Mouse (Mus musculus) liver (tissue): ENCODE measurements around the gene Palld.

Source experiments
- DNase-seq: peaks from one replicate; pipeline ENCODE4 v3.0.0-alpha.2; 2020; ENCODE audit warnings: mixed read lengths

Gene Palld

DNA sequence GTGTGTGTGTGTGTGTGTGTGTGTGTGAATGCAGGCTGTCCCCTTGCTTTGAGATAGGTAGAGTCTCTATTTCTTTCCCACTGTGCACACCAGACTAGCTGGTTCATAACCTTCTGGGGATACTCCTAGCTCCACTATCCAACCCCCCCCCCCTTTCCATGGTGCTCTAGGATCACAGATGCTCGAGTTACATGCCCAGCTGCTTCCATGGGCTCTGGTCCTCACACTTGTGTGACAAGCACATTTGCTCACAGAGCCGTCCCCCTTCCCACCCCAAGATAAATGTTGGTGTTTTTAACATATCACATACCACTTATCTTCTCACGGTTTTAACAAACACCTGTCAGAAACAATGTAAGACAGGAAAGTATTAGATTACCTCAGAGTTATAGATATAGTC, 131.2 kb downstream of the Palld start:
- no peak for DNase-seq

DNA sequence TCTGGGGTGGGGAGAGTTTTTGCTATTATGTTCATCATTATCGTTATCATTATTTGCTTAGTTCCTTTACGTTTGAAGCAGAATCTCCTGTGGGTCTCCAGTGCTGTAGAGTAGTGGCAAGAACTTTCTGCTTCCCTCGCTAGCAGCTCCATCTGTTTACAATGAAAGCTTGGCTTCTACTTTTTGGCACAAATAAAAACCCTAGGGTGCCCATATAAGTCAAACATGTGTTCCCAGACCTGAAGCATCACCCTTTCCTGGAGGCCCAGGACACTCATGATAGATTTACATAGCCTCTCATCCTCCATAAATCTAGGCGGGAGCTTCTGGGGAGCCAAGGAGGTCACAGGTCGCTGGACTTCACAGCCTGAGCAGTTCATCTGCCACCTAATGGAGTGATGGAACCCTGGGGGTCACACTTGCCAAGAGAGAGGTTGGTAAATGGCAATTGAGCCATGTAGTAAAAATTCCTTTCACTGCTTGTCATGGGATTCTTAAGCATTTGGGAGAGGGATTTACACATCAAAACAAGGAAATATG, 133.1 kb downstream of the Palld start:
- DNase-seq: no peak

DNA sequence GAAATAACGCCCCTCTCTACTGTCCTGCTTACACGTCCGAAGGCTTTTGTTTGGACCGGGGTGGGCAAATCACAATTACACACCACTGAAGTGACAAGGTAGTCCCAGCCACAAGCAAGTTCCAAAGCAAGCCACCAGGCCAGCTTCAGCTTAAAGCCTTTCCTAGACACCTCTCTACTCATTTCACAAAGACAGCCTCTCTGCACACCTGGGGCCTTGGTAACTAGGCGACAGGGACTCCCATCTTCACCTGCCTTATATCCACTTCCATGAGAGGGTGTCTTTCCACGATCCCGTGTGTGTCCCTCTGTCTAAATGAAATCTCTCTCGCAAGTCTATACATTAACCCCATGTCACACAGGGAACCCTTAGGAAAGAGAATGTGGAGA, 142.3 kb downstream of the Palld start:
- DNase-seq: no peak

DNA sequence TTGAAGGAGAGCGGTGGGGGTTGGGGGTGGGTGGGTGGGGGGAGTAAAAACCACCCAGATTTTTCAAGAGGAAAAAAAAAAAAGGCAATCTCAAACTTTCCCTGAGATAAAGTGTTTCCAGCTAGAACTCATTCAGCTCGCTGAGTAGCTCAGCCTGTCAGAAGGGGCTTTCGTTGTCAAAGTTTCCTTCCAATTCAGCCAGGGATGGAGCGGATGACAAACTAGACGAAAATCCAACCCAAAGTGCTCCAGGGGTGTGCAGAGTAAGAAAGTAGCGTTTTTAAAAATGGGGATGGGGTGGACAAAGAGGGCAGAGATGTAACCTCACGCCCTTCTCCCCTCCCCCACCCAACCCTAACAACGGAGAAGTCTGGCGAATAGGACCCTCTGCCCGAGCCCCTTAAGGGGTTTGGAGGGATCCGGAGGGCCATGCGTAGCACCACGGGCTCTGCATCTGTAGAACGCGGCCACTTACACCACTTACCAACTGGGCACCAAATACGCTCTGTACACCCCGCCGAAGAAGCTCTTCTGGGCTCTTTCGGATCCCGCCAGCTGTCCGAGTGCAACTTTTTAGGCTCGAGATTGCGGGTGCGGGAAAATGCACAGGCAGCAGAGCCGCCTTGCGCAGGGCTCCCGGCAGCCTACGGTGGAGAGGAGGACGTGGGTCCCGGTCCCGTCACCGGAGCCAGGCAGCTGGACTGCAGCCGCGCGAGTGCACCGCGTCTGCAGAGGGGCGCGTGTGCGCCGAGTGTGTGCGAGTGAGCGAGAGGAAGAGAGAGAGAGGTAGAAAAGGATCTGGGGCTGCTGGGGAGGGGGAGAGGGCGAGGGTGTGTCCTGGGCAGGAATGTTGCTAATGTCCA, 142.9 kb downstream of the Palld start:
- peak; percentile 32 for DNase-seq

DNA sequence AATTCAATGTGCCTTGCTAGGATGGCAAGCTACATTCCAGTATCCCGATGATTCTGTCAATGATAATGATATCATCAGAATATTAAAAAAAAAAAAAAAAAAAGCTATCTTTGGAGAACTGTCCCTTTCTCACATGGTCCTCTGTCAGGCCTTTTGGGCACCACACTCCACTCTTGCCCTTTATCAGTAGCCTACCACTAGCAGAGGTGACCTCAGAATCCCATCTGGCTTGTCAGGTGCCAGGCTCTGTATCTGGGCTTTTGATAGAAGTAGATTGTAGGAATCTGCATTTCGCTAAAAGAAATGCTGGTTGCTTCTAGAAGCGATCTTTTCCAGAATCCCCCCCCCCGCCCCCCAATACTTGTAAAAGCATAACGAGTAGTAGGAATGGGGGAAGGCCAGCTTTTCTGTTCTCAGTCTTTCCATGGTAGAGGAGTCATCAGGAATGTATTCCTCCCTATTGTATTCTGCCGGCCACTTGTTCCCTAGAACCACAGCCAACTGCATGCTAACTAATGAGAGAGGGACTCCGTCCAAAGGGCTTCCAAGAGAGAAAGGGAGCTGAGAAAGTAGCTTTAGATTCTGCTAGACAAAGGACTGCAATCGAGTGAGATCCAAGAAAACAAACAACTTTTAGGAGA, 143.7 kb downstream of the Palld start:
- no peak for DNase-seq

DNA sequence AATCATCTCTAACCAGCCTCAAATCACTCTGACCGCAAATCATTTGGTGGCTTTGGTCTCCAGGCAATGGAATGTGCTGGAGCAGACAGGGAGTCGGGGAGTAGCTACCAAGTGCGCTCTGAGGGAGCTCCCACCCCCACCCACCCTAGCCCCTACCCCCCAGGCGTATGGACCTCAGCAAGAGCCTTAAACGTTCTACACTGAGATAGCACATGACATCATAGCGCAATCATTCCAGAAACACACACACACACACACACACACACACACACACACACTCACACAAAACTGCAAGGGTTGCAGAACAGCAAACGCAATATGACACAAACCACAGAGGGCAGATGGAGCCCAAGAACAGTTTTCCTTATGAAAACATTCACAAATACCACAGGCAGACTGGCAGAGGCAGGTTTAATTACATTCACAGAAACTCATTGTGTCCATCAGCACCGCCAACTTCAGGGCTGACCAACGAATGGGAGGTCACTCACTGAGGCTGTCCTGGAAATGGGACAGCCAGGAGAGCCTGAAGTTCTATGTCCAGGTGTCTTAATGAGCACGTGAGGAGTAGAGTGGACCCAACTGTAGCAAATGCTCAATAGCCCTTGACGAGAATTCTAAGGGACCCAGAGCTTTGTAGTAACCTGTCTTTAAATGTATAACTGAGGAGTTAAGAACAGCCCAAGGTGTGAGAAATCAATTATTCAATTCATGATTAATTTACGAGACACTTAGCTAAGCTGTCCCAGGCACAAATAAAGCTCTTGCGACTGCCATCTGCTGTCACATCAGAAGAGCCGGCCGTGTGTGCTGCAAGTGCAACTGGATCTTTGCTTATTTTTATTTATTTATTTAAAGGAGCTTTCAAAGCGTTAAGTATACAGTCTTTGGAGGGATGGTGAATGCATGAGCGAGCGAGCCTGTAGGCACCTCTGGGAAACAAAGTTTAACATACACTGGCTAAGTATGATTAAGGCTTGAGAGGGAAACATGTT, 145.2 kb downstream of the Palld start:
- no peak for DNase-seq

DNA sequence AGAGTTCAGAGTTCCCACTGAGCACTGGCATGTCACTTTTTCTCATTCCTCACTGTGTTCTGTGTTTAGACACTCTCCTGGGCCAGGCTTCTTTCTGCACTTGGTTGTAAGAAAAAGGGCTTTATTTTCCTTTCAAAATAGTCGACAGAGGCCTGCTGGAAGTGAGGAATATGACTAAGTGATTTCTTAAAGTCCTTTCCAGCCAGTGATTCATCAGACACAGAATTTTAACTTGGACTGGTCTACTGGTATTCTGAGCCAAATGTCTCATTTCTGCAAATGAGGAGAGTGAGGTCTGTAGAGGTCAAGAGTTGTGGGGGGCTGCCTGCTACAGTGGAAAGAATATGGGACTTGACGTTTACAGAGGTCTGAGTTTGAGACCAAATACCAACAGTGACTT, 147.3 kb downstream of the Palld start:
- DNase-seq: no peak

DNA sequence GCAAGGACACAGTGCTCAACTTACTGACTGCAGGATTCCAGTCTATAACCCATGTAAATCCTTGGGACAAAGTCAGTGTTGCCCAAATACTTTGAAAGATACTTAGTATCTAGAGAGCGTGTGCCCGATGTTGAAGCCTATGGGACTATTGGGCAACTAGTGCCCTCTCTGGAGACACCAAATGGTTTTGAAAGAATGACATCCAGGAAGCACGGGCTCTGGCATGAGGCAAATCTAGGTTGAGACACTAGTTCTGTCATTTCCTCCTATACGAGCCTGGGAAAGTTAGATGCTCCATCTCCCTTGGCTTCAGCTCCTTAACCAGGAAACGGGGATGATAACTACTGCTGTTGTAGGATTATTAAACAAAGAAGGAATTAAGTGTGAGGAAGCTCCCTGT, 155.4 kb downstream of the Palld start:
- no peak for DNase-seq

DNA sequence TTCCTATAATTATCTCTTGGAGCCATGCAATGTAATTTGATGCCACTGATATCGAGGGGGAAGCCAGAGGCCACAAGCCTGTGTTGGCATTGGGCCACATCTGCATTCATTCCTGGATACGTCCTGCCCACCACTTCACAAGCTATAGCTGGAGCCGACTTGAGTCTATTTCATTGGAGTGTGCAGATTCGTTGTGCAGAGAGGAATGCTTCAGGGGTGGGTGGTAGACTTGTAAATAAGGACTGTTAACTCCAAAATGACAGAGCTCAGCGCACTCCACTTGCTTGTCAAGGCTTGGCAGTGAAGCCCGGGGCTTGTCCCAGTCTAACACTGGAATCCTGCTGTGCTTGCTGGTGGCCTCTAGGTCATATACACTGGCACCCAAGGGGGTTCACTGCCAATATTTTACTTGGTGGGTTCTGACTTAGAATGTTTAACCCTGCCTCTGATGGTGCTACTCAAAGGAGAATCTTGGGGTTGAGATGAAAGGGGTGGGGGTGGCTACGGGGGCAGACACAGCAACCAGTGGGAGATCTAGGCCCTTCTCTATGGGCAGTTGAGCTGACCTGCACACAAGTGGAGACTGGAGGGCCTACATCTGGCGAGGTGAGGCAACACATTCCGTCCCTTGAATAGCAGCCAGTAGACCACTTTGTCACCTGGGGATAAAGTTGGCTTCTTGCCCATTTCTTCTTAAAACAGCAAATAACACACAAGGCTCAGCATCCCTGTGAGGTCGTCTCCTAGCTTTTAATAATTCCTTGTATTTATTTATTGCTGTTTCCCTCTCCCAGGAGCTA, 157.1 kb downstream of the Palld start:
- DNase-seq: peak; percentile 7

DNA sequence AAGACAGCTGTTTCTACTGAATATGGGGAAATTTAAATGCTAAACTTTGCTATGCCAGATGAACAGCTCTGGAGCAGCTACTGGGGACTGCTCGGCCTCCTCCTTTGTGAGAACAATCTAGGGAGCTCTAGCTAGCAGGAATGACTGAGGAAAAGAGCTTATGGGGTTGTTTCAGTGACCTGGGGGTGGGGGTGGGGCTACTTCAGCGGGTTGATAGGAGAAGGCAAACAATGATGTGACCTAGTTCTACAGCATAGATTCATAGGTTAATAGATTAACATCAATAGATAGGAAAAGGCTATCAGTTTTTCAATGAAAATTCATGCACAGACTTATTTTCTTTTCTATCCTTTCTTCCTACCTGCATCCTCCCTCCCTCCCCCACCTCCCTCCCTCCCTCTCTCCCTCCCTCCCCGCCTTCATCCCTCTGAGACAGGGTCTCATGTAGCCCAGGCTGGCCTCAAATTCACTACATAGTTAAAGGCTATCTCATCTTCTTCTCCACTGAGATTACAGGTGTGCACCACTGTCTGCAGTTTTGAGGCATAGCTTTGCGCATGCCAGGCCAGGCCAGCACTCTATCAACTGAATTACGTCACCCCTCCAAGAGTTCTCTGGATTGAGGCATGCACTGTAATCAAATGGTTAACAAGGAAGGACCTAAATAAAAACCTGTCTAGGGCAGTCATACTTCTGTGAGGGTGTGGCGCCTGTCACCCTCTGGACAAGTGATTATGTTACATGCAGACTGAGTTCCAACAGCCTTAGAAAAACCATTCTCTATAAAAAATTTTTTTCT, 158.5 kb downstream of the Palld start:
- DNase-seq: no peak

DNA sequence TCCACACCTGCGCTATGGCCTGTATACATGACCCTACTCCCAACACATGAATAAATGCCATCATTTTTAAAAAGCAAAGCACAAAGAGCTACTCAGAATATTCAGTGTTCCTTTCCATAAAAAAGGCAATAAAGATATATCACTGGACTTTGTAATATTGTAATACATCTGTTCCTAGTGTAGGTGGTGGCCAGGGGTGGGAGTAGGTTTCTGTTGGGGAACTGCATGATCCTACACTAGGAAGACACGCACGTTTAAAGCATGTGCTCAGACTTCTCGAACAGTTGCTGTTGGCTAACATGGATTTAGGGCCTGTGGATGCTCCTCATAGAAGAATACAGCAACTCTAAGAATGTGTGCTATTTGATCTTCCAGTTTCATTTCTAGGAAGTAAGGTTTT, 165.0 kb downstream of the Palld start:
- no peak for DNase-seq

DNA sequence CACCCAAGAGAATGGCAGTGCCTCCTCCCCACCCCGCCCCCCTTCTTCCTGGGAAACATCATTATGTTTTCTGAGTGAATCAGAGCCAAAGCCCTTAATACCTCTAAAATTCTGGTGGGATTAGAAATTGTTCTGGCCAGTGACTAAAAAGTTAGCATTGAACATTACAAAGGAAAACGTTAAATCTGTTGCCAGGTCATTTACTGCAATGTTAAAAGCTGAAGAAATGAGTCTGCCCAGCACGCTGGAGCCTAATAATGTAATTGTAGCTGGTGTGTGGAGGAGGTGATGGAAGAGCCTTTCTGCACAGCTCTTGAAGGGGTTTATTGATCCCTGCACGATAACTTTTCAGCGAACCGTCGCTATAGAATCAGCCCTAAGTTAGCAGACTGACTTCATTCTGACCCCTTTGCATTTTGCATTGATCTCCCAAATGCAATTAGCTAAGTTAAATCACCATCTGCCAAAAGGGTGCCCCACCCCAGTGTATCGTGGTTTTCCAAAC, 165.7 kb downstream of the Palld start:
- DNase-seq: no peak

DNA sequence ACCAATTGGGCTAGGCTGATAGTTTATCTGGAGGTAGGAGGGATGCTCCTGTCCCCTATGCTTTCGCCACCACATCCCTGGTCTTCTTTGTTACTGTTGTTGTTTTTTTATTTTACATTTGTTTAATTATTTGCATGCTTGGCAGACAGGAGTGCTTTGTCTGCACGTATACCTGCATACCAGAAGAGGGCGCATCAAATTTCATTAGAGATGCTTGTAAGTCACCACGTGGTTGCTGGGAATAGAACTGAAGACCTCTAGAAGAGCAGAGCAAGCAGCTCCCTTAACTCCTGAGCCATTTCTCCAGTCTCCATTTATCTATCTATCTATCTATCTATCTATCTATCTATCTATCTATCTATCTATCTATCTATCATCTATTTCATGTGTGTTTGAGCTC, 166.4 kb downstream of the Palld start:
- DNase-seq: no peak

DNA sequence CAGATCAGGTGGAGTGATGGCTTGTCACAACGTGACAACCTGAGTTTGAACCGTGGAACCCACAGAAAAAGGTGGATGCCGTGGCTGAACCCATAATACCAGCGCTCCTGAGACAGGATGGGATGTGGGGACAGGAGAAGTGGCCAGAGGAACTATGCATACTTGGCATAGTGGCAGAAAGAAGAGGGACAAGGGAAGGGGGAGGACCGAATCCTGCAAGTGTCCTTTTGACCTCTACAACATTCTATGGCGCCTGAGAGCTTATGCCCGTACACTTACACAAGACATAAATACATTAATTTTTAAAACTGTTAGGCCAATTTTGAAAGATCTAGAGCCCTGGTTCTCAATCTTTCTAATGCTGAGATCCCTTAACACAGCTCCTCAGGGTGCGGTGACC, 168.3 kb downstream of the Palld start:
- DNase-seq: no peak

DNA sequence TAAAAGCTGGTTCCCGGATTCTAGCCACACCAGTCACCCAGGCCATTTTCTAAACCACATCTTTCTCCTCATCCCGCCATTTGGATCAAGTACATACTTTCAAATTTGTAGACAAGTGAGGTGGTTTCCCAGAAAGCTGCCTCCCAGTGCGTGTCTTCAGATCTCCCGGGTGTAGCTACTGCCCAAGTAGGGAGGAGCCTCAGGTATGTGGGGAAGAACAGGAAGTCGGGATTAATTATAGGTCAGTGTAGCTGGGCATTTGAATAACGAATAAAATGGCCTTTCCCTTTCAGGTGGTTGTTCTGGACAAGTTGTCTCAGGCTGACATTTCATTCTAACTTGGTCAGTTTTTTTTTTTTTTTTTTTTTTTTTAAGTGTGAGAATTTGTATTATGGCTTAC, 170.3 kb downstream of the Palld start:
- DNase-seq: no peak

DNA sequence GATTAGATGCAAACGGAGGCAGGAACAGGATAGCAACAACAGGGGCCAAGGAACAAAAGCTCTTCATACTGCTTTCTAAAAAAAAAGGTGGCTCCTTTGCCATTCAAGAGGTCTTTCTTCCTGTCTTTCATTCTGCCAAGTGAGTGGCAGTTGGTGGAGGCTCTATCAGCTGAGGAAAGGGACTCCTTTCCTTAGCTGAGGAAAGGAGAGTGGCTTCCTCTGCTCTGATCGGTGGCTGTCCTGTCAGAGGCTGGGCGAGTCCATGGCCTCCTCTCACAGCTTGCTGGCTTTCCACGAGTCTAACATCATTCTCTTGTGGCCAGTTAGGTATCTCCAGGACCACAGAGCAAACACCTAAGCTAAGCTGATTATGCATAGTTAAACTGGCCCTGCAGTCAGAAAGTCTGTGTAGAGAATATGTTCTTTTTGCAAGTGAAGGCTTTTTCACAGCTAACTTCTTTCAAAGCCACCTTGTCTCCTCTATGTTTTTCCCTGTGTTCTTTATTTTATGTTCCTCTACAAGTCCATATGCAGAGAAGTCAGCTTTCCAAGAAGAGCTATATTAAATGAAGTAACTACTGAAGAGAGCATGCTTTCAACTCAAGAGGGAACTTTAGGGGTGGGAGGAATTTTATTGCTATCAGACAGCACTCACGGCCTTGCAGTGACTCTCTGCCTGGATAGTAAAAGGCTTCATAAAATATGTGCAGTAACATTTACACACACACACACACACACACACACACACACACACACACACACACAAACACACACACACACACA, 171.0 kb downstream of the Palld start:
- no peak for DNase-seq

DNA sequence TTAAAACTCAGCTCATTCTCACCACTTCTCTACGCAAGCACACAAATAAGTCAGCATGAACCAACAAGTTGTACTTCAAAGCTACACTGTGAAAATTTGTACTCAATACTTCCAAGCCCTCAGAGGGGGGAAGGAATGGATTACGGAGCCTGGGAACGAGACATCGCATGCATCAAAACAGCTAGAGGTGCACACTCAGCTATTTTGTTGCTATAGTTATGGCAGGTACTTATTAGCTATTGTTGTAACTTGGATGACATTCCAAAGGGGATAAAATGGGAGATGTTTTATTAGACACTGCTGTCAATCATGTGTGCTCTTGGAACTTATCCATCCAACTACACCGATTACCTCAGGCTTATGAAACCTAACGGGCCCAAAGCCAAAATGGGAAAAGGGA, 171.8 kb downstream of the Palld start:
- no peak for DNase-seq

DNA sequence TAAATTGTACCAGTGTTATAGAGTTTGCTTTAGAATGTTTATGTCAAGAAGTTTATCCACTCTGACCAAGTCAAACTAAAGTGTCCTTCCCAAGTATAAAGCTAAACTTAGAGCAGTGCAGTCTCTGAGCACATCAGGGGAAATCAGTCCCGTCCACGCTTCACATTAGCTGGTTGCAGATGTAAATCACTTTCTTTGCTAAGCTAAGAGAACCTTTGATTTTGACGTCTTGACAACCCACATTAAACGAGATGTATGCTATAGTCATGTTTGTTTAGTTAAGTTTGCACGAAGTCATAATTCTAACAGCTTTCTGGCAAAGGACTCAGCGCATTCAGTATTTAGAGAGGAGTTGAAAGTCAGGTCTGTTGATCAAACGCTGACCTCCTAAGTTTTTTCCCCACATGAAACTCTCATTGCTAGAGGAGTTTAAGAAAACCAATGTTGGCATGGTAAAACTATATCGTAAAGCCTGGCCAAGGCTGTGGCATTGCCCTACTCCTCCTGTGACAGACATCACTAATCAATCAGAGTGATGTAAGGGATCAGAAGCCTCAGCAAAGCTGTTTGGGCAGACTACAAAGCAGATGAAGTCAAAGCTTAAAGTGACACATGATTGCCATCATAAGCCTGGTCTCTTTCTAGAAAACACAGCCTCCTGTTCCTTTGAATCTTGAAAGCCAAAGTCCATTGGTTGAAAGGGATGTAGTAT, 177.0 kb downstream of the Palld start:
- no peak for DNase-seq

DNA sequence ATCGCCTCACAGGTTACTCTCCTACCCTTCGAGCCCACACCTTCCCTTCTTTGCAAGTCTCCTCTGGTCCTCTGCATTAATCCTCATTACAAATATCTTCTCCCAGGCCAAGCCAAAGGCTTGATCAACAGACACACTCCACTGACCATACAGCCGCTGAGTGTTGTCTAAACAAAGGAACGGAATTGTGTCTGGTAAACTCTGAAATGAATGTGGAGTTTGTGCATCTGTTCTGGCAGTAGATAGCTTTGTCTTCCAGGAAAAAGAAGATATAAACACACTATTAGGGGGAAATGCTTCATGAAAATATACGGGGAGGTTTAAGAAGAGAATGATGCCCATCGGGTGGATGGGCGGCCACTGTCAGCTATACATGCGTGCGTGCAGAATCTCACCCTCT, 180.3 kb downstream of the Palld start:
- no peak for DNase-seq
